Mouse (Mus musculus): ENCODE results near the gene Ddo. TPM values are rescaled to one million over a fixed set of nuclear protein-coding genes. Genes with fewer than 3 reads are reported as not detected.

Ddo gene
- total RNA-seq, 2 experiments from 2014 or later: not detected

DNA sequence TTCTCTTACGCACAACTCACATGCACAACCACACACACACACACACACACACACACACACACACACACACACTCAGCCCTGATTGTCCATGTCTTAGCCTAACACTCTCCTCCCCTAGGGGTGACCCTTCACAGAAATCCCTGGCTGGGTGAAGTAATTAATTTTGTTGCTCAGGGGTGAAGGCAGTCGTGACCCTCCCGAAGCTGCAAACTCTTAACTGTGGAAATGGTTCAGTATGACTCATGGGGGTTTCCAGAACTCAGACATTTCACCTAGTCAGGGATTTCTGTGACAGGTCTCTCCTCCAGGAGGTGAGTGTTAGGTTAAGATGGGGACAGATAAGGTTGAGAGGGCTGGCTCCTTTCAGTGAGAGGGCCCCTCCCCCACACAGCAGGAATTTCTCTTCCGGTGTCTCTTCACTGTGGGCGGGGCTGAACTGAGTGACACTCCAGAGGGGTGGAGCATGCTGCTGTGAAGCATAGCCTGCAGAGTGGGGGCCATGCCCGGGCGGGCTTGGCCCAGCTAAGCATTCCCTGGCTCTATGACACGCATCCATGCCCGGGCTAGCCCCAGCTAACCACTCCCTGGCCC, 83.3 kb downstream of the Ddo start:
- no peak for ATAC-seq (replicated peaks; ENCODE audit: poor library complexity, severe bottlenecking)

DNA sequence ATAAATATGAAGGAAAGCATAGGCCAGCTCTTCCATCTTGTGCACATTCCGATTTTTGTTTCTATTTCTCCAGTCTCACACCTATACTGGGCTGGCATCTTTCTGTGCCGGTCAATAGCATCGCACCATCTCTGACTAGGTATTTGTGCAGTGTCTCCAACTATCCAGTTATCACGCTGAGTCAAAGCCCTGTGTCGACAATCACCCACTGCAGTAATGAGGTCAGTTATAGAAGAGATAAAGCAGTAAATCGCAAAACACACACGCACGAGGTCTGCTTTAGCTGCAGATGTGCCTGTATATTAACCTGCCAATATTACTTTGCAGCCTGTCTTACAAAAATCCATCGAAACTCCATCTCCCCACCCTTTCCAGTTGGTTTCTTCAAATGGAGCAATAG, 84.0 kb downstream of the Ddo start:
- ATAC-seq (replicated peaks; ENCODE audit: poor library complexity, severe bottlenecking): no peak

DNA sequence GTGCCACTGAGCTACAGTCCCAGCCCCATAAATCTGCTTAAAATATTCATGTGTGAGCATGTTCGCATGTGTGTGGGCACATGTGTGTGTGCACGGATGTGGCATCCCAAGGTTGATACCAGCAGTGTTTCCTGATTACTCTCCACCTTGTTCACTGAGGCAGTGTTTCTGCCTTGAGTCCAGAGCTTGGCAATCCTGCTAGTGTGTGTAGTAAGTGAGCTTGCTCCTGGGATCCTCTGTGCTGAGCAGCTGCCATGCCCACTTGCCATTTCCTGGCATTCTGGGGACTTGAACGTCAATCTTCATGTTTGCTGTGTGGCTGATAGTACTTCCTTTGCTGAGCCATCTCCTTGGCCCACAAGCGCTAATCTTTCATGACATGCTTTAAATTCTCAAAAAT, 85.3 kb downstream of the Ddo start:
- no peak for ATAC-seq (replicated peaks; ENCODE audit: poor library complexity, severe bottlenecking)

DNA sequence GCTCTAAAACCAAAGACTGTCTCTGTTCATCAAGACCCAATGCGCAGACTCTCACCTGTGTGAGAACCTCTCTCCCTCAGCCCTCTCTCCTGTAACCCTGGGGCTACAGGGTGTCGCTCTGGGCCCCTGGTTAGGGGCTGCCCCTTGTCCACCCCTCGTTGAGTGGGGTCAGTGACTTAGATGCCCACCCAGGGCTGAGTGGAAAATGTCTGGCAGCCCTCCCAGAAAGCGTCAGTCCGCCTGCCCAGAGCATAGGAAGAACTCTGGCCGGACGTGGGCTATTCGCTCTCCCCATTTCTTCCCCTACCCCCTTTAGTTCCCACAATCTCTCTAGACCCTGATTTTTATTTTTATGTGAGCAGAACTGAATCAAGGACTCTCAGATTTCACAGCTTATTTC, 86.5 kb downstream of the Ddo start:
- no peak for ATAC-seq (replicated peaks; ENCODE audit: poor library complexity, severe bottlenecking)

DNA sequence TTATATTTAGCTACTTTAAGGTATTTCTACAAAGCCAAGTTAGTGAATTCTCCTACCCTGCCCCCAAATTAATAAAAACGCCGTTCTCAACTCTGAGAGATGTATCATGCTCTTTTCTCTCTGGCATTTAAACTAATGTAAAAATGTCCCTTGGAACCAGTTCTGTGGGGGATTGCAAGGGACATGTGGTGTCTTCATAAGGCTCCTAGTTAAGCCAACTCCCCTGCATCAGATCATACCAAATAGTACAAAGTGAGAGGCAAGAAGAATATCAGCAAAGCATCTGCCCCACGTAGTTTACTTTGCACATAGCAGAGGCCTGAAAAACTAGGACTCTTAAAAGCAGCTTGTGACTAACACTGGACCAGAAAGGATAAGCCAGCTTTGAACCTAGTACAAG, 86.9 kb downstream of the Ddo start:
- ATAC-seq (replicated peaks; ENCODE audit: poor library complexity, severe bottlenecking): no peak

DNA sequence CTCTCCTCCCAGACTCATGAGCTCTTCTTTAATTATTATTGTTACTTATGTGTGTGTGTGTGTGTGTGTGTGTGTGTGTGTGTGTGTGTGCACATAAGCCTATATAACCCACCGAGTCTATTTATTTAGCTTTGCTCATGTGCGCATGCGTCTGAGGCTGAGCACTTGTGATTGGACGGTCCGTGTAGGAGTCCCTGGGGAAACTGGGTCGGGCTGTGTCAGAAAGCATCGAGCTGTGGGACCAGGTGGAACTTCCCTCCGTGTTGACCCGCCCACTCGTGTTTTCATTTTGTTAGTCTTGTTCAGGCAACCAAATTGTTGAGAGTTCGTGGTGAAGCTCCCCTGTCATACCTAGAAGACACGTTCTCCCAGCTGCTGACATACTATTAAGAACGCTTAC, 88.6 kb downstream of the Ddo start:
- ATAC-seq (replicated peaks; ENCODE audit: poor library complexity, severe bottlenecking): no peak

DNA sequence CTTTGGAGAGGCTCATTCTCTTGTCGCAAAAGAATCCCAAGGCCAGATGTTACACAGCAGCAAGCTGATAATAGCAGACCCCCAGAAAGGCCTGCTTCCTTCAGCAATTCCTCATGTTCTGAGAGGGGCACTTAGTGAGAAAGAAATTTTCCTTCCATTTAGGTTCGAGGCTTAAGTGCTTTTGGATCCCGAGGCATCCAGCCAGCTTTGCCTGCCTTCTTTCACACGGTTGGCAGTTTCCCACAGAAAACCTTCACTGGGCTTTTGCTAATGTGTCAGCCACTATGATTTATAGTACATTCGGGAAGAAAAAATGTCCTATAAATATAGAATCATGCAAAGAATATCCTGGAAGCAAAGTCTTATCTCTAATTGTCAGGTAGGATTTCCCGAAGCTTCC, 89.3 kb downstream of the Ddo start:
- no peak for ATAC-seq (replicated peaks; ENCODE audit: poor library complexity, severe bottlenecking)

DNA sequence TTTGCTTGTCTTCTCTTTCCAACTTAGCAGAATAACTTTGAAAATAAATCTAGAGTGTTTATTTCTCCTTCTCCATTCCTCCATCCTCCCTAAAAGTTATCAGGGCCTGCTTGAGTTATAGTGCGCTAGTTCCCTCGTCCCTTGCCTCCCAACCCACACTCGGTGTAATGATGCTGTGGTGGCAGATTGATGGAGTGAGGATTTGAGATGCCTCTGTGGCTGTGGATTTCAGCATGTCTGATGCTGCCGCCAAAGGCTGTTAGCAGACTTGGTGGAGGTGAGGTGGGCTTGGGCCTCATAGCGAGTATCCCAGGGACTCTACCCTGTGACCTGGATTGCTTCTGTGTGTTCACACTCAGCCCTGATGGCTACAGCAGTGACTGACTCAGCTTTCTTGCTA, 91.1 kb downstream of the Ddo start:
- no peak for ATAC-seq (replicated peaks; ENCODE audit: poor library complexity, severe bottlenecking)

DNA sequence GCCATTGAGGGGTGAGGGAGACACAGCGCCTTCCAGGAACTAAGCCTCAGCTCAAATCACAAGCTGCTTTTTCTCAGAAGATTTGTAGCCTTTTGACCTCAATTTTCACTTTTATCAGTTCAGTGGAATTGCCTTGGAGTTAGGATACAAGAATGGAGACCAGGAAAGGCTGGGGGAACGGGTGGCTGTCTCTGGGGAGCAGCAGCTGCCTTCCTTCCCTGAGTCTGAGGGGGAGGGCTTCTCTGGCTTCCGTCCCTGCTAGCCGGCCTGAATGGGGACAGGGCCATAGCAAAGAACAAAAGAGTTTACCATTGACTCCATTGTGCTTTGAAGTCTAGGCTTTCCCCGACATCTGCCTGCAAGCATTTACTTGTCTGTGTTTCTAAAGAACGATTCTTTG, 94.5 kb downstream of the Ddo start:
- ATAC-seq (replicated peaks; ENCODE audit: poor library complexity, severe bottlenecking): no peak

DNA sequence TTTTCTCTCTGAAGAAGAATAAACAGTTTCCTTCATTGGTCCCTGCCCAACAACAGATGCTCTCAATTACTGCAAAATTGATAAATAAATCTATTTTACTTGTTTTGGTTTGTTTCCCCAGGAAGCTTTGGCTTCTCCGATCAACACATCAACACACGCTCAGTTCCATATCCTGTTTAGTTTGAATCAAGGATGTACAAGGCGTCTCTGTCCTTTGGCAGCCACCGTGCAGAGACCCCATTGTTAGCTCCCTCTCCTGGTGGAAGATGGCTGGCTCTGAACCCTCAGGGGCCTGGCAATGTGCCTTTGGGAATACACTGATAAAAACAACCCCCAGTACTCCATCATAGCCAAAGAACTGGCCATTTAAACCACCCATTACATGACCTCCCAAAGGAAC, 95.3 kb downstream of the Ddo start:
- ATAC-seq (replicated peaks; ENCODE audit: poor library complexity, severe bottlenecking): no peak

DNA sequence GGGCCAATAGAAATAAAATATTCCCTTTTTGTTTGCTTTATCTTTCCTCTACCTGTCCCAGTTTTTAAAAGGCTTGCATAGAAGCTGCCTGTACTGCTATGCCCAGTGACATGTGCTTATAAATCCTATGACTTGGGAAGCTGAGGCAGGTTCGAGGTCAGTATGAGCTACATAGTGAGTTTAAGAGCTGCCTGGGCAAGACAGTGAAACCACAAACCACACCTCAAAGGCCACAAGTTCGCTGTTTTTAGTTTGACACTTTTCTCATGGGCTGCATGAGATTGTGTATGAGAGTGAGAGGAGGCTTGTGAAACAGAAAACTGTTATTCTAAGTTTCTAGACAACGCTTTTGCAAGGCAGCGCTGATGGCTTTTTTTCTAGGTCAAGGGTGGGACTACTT, 95.7 kb downstream of the Ddo start:
- no peak for ATAC-seq (replicated peaks; ENCODE audit: poor library complexity, severe bottlenecking)

DNA sequence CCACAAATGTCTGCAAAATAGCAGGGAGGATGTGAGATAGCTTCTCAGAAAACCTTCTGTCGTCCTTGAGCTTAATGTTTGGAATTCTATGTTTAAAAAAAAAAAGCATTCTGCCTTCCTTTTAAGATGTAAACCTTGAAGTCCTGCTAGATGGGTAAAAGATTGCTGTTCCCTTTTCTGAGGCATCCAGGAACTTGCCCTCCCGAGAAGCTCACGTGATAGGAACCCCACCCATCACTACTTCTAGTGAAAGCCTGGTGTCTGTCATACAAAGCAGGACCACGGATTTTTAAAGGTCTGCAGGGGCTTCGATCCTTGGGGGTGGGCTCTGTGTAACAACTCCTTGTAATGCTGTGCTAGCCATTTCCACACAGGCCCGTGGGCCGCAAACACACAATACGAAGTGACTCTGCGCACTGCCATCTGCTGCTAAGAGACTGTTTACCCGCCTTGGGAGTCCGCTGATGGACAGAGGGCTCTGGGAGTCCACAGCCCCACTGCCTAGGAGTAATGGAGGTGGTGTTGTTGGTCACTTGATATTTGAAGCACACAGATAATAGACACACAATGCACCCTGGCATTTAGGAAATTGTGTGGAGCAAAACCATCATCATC, 96.6 kb downstream of the Ddo start:
- no peak for ATAC-seq (replicated peaks; ENCODE audit: poor library complexity, severe bottlenecking)

DNA sequence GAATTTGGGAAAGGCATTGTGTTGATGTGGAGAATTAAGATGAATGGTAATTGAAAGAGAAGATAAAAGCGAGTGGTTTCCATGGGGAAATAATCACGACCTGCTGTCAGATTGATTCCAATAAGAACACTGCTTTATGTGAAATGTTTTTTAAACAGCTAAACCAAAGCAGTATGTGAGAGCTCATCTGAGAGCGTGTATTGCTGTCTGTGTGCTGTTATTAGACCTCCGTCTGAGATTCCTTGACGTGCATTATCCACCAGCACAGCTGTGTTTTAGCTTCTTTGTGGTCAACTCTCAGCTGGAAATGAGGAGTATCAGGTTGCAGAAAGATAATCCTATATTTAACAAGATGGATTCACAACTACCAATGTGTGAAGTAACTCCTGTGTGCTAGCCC, 97.2 kb downstream of the Ddo start:
- no peak for ATAC-seq (replicated peaks; ENCODE audit: poor library complexity, severe bottlenecking)

DNA sequence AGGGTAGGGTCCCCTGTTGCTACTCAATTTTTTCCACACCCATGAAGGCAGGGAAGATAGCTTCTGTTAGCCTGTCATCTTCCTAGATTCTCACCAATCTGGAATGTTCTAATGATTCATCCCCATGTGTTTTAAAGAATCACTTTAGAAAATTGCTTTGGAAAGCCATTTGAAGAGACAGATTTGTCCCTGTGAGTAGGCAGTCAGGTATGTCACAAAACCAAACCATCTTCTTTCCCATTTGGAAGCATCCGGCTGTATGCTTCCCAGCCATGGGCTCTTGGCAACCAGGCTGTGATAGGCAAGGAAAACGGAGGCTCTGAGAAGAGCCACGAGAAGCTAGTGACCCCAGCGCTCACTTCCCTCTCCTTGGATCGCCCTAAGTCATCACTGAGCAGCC, 100.4 kb downstream of the Ddo start:
- ATAC-seq (replicated peaks; ENCODE audit: poor library complexity, severe bottlenecking): no peak

Other genes with a start within 250 kb of the Ddo start
- not detected in 2 replicates for gene Slc22a16, start 59.7 kb upstream of the Ddo start, total RNA-seq (2014; fragmentation: Nextera tagmentation)
- not detected in 2 replicates for gene Slc22a16, start 59.7 kb upstream of the Ddo start, total RNA-seq (2017)
- gene Mettl24, start 53.3 kb downstream of the Ddo start, total RNA-seq (2014; fragmentation: Nextera tagmentation): not detected in 2 replicates
- gene Mettl24, start 53.3 kb downstream of the Ddo start, total RNA-seq (2017): 0.13 and 0.21 TPM in 2 replicates